Mouse (Mus musculus) central nervous system, embryonic 14 days (tissue): ENCODE results near the gene Vmn2r117. TPM values are rescaled to one million over a fixed set of nuclear protein-coding genes. Genes with fewer than 3 reads are reported as not detected.

ENCODE experiments used
- polyA plus RNA-seq: library from polyadenylated mRNA; depleted of rRNA; stranded (reverse); fragments of >200 nt; gene quantifications from 2 replicates; pipeline ENCODE4 v1.2.3, GENCODE M21; 2012; rRNA removed

The Vmn2r117 gene
- not detected in 2 replicates for polyA plus RNA-seq

GRCm38 (mm10) chr17:23479599-23479998, at the start of gene Vmn2r117:
Vmn2r117 (minus strand) TSS chr17:23479699.

Other genes starting within 250 kb of the Vmn2r117 start
- gene Vmn2r114, start 167.2 kb downstream of the Vmn2r117 start, polyA plus RNA-seq = not detected in 2 replicates
- gene Vmn2r115, start 136.0 kb downstream of the Vmn2r117 start, polyA plus RNA-seq = not detected in 2 replicates
- not detected in 2 replicates for gene Vmn2r116, start 95.1 kb downstream of the Vmn2r117 start, polyA plus RNA-seq
- 14.3 and 16.1 TPM in 2 replicates for gene Zfp213, start 84.5 kb upstream of the Vmn2r117 start, polyA plus RNA-seq
- gene Zfp13, start 119.8 kb upstream of the Vmn2r117 start, polyA plus RNA-seq = 41.5 and 42.5 TPM in 2 replicates
- 0.09 and 0.25 TPM in 2 replicates for gene Zscan10, start 121.2 kb upstream of the Vmn2r117 start, polyA plus RNA-seq
- 1.3 and 1.7 TPM in 2 replicates for gene Mmp25, start 165.6 kb upstream of the Vmn2r117 start, polyA plus RNA-seq
- gene Bicdl2, start 180.8 kb upstream of the Vmn2r117 start, polyA plus RNA-seq = 0.15 and 0.43 TPM in 2 replicates
- gene Hcfc1r1, start 193.9 kb upstream of the Vmn2r117 start, polyA plus RNA-seq = 82.1 and 90.1 TPM in 2 replicates
- 47.0 and 47.3 TPM in 2 replicates for gene Thoc6, start 194.2 kb upstream of the Vmn2r117 start, polyA plus RNA-seq
- gene Tnfrsf12a, start 197.8 kb upstream of the Vmn2r117 start, polyA plus RNA-seq = 2.6 and 4.7 TPM in 2 replicates
- 0.39 and 7.4 TPM in 2 replicates for gene Cldn6, start 199.6 kb upstream of the Vmn2r117 start, polyA plus RNA-seq
- gene Cldn9, start 204.3 kb upstream of the Vmn2r117 start, polyA plus RNA-seq = 0.92 and 2.9 TPM in 2 replicates
- gene 1520401A03Rik, start 243.1 kb upstream of the Vmn2r117 start, polyA plus RNA-seq = 0.15 and 0.78 TPM in 2 replicates
- gene Pkmyt1, start 246.6 kb upstream of the Vmn2r117 start, polyA plus RNA-seq = 38.5 and 40.6 TPM in 2 replicates